In genomic region chr1:39923395-39924337, GRCm38 (mm10) we compare ENCODE assay signal across 8 mouse cellular contexts. TPM values are rescaled to one million over a fixed set of nuclear protein-coding genes. Genes with fewer than 3 reads are reported as not detected.
DNase-seq lines count a peak whose midpoint lies in the region; ATAC-seq and TF ChIP-seq lines count a peak whose summit lies in the region.

No protein-coding gene starts in this region.

- no peaks in the 10 kb centered on the region for H3K27me3 ChIP-seq in hindbrain, embryonic 10.5 days (ENCODE audit: insufficient read depth, poor library complexity, severe bottlenecking)
- H3K27me3 ChIP-seq in hindbrain, embryonic 11.5 days (ENCODE audit: control insufficient read depth, insufficient read depth, low read length) = no peaks in the 10 kb centered on the region
- no peaks in the 10 kb centered on the region for H3K27me3 ChIP-seq in embryonic facial prominence, embryonic 10.5 days (replicated peaks; ENCODE audit: low read depth, poor library complexity, severe bottlenecking)
- H3K27me3 ChIP-seq in limb, embryonic 12.5 days = no peaks in the 10 kb centered on the region
- H3K27me3 ChIP-seq in thymus, adult 2 months (ENCODE audit: control insufficient read depth, insufficient read depth, low read length) = no peaks in the 10 kb centered on the region

- H3K9ac ChIP-seq in hindbrain, embryonic 11.5 days (ENCODE audit: low read depth, low read length) = no peak overlapping the region
- H3K9ac ChIP-seq in limb, embryonic 12.5 days (replicated peaks) = no peak overlapping the region

- H3K36me3 ChIP-seq in hindbrain, embryonic 10.5 days = peaks cover 19% of the 10 kb centered on the region
- H3K36me3 ChIP-seq in hindbrain, embryonic 11.5 days (ENCODE audit: control insufficient read depth, insufficient read depth, low read length) = no peaks in the 10 kb centered on the region
- peaks cover 30% of the 10 kb centered on the region for H3K36me3 ChIP-seq in embryonic facial prominence, embryonic 10.5 days (replicated peaks)
- H3K36me3 ChIP-seq in limb, embryonic 12.5 days = peaks cover 18% of the 10 kb centered on the region
- H3K36me3 ChIP-seq in thymus, adult 2 months (ENCODE audit: control insufficient read depth, insufficient read depth, low read length) = no peaks in the 10 kb centered on the region

- no peak overlapping the region for H3K4me2 ChIP-seq in hindbrain, embryonic 11.5 days (replicated peaks; ENCODE audit: low read depth, low read length)
- H3K4me2 ChIP-seq in limb, embryonic 12.5 days = 0 out of 2 replicates have a peak overlapping the region, but pooled peaks have one; percentile 9

- WGBS in hindbrain, embryonic 10.5 days = 28% methylated on average over 15 of the region's 15 CpGs
- 28% methylated on average over 15 of the region's 15 CpGs for WGBS in hindbrain, embryonic 11.5 days
- WGBS in embryonic facial prominence, embryonic 10.5 days = 26% methylated on average over 15 of the region's 15 CpGs
- WGBS in limb, embryonic 12.5 days = 40% methylated on average over 15 of the region's 15 CpGs
- 23% methylated on average over 15 of the region's 15 CpGs for WGBS in thymus, adult 2 months

- H3K9me3 ChIP-seq in hindbrain, embryonic 10.5 days = no peaks in the 10 kb centered on the region
- no peaks in the 10 kb centered on the region for H3K9me3 ChIP-seq in hindbrain, embryonic 11.5 days (ENCODE audit: control insufficient read depth, low read length)
- H3K9me3 ChIP-seq in embryonic facial prominence, embryonic 10.5 days = no peaks in the 10 kb centered on the region
- no peaks in the 10 kb centered on the region for H3K9me3 ChIP-seq in limb, embryonic 12.5 days

- H3K4me1 ChIP-seq in hindbrain, embryonic 10.5 days (replicated peaks) = peaks cover 55% of the 10 kb centered on the region
- H3K4me1 ChIP-seq in hindbrain, embryonic 11.5 days (replicated peaks; ENCODE audit: control insufficient read depth, insufficient read depth, low read length) = peaks cover 4% of the 10 kb centered on the region
- H3K4me1 ChIP-seq in embryonic facial prominence, embryonic 10.5 days = peaks cover 70% of the 10 kb centered on the region
- peaks cover 66% of the 10 kb centered on the region for H3K4me1 ChIP-seq in limb, embryonic 12.5 days (replicated peaks)
- peaks cover 46% of the 10 kb centered on the region for H3K4me1 ChIP-seq in thymus, adult 2 months (replicated peaks; ENCODE audit: control insufficient read depth, insufficient read depth, low read length)

- no peak for ATAC-seq in hindbrain, embryonic 11.5 days (ENCODE audit: low FRiP score)
- ATAC-seq in limb, embryonic 12.5 days (ENCODE audit: insufficient number of reproducible peaks, insufficient read depth, low FRiP score, low TSS enrichment, low read depth) = no peak

- H3K27ac ChIP-seq in hindbrain, embryonic 10.5 days = no peak overlapping the region
- no peak overlapping the region for H3K27ac ChIP-seq in hindbrain, embryonic 11.5 days (ENCODE audit: low read depth, low read length)
- H3K27ac ChIP-seq in embryonic facial prominence, embryonic 10.5 days (replicated peaks) = 0 out of 2 replicates have a peak overlapping the region, but pooled peaks have one; percentile 10
- H3K27ac ChIP-seq in limb, embryonic 12.5 days = no peak overlapping the region
- peak overlapping the region; percentile 87 for H3K27ac ChIP-seq in thymus, adult 2 months (ENCODE audit: control insufficient read depth, insufficient read depth, low read length)

- no peak for TF ChIP-seq POLR2A in thymus, adult 2 months (IDR thresholded peaks at IDR 0.05; ENCODE audit: control insufficient read depth, extremely low read depth, insufficient read depth, low read length, poor library complexity)

- 0 out of 2 replicates have a peak, but pooled peaks have one; percentile 20 for TF ChIP-seq CTCF in thymus, adult 2 months (IDR thresholded peaks at IDR 0.05; ENCODE audit: borderline replicate concordance, control insufficient read depth, extremely low read depth, insufficient read depth, low read length, poor library complexity)

- DNase-seq in hindbrain, embryonic 10.5 days (ENCODE audit: low spot score) = no peak
- no peak for DNase-seq in hindbrain, embryonic 11.5 days (ENCODE audit: low spot score)
- DNase-seq in CD4-positive, CD25-positive, alpha-beta regulatory T cell, adult 2 months (ENCODE audit: low read depth, low spot score) = peak; percentile 76
- no peak for DNase-seq in embryonic facial prominence, embryonic 10.5 days (ENCODE audit: low spot score)
- DNase-seq in thymus, adult 2 months = peak; percentile 62
- DNase-seq in retina, embryonic 14.5 days (ENCODE audit: low spot score) = no peak
- no peak for DNase-seq in spleen, postnatal 4 days (ENCODE audit: low spot score in 2 of 2)

- H3K4me3 ChIP-seq in hindbrain, embryonic 10.5 days = peak overlapping the region; percentile 1; the same call in 1 of the 2 replicates
- no peak overlapping the region for H3K4me3 ChIP-seq in hindbrain, embryonic 11.5 days (ENCODE audit: low read depth, low read length)
- H3K4me3 ChIP-seq in embryonic facial prominence, embryonic 10.5 days = no peak overlapping the region
- no peak overlapping the region for H3K4me3 ChIP-seq in limb, embryonic 12.5 days (replicated peaks)
- peak overlapping the region; percentile 14 for H3K4me3 ChIP-seq in thymus, adult 2 months (ENCODE audit: control insufficient read depth, insufficient read depth, low read length)

RNA-seq across cellular contexts. Expression of gene Map4k4, which starts 23.0 kb away (rescaled TPM):
- 38.5 and 40.1 TPM in 2 replicates for polyA plus RNA-seq in hindbrain, embryonic 10.5 days (2016; fragmentation: Nextera tagmentation; extraction: Ambion mirVana)
- polyA plus RNA-seq in hindbrain, embryonic 11.5 days (2014; fragmentation: Nextera tagmentation; extraction: Ambion mirVana) = 42.3 and 68.2 TPM in 2 replicates
- 37.6 and 41.4 TPM in 2 replicates for polyA plus RNA-seq in embryonic facial prominence, embryonic 10.5 days (2016; fragmentation: Nextera tagmentation; extraction: Ambion mirVana)
- polyA plus RNA-seq in limb, embryonic 12.5 days (2016; fragmentation: Nextera tagmentation; extraction: Ambion mirVana) = 62.1 and 62.6 TPM in 2 replicates
- 164 and 167 TPM in 2 replicates for polyA plus RNA-seq in thymus, adult 2 months (2012; rRNA removed)

Comparison
In these comparisons a context has a peak if more than half of its experiments do, and no peak if none do; other contexts are left out.
1. H3K4me3 ChIP-seq: peak in hindbrain, embryonic 10.5 days (single experiment) and thymus, adult 2 months (single experiment); none in hindbrain, embryonic 11.5 days (single experiment), embryonic facial prominence, embryonic 10.5 days (single experiment) and limb, embryonic 12.5 days (single experiment).
2. DNase-seq: peak in CD4-positive, CD25-positive, alpha-beta regulatory T cell, adult 2 months (single experiment) and thymus, adult 2 months (single experiment); none in hindbrain, embryonic 10.5 days (single experiment), hindbrain, embryonic 11.5 days (single experiment), embryonic facial prominence, embryonic 10.5 days (single experiment), retina, embryonic 14.5 days (single experiment) and spleen, postnatal 4 days (0 of 2).
3. H3K27ac ChIP-seq: peak in embryonic facial prominence, embryonic 10.5 days (single experiment) and thymus, adult 2 months (single experiment); none in hindbrain, embryonic 10.5 days (single experiment), hindbrain, embryonic 11.5 days (single experiment) and limb, embryonic 12.5 days (single experiment).